Mouse (Mus musculus) retina, embryonic 14.5 days (tissue): ENCODE results near the gene Akr7a5.

ENCODE experiments used
- DNase-seq: peaks from one replicate; pipeline ENCODE4 v3.0.0-alpha.2; 2015; ENCODE audit warnings: low spot score

The Akr7a5 gene

DNA sequence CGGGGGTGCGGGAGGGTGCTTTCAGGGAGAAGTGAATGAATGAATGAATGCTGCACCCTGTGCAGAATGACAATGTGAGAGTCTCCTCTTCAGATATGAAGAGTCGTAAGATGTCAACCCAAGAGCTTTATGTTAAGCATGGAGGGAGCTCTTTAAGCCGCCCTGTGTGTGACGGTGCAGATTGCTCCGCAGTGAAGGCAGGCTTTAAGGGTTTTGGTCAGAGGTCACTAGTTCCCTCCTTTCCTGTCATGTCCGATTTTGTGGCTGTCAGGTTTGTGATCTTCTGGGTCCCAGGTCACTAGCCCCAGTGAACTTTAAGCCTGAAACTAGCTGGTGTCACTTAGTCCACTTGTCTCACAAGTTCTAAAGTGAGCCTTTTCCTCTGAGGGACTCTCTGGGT lies 42.3 kb downstream of the Akr7a5 start:
- no peak for DNase-seq

DNA sequence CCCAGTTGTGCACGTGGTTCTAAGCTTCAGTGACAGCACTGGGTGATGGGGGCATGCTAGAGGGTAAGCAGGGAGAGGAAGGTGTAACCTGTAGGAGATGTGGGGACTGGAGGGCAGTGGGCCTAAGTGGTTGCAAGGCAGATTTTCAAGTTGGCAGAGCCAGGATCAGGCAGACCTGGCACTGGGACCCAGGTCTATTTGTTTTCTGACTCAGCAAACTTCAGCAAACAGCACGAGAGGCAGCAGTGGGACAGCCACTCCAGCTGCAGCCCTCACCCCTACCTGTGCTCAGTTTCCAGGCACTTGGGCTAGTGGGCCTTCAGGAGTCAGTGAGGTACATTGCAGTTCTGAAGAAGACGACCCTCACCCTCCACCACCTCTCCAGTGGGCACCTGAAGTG lies 46.7 kb downstream of the Akr7a5 start:
- DNase-seq, result no peak

- no peak for DNase-seq
Measured at GRCm38 (mm10) chr4:139360761-139361548, 50.4 kb downstream of the Akr7a5 start.

DNA sequence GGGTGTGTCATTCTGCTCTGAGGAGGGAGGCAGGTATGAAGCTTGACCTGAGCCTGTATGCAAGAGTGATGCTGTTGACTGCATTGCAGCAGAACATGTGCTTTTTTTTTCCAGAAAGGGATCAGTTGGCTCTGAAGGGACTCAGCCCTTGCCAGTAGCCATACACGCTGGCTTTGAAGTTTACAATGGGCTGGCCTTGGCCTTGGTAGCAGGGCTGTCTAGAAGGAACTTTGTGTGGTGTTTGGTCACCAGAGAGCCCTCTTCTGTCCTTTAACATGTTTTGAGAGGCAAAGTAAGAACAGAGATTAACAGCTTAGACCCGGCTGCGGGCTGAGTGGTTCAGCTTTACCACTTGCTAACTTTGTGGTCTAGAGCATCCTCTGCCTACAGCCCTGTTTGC lies 56.8 kb downstream of the Akr7a5 start:
- DNase-seq, result no peak
